Mouse (Mus musculus): ENCODE measurements around the gene Hs6st1.
A peak's percentile ranks its signal among the peaks of the same experiment; 100 is the strongest.

Hs6st1 gene

DNA sequence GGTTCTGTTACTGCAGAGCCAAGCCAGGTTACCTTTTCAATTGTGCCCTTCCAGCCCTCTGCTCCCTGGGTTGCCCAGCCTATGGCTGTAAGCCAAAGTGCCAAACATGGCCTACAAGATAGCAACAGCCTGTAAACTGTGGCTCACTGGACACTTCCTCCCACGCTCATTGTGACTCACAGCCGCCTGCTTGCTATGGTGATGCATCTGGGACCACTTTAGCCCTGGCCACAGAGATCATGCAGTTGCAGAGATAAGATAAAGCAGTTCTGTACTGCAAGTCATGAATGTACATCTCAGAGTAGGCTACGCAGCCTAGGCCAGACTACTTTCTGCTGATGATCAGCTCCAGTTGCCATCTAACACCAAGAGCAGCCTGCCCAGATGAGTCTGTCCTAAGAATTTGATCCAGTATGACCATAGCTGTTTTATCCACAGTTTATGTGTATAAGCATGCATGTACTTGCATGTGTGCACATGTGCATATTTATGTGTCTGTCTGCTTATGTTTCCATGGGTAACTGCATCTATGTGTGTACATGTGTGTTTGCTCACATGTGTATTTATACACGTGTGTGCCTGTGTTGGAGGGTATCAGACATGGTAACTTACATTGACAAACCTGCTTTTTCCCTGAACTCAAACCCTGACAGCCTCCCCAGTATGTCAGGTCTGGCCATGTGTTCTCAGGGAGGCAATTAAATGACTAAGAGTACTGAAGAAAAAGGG, 62.3 kb downstream of the Hs6st1 start:
- no peak for DNase-seq

DNA sequence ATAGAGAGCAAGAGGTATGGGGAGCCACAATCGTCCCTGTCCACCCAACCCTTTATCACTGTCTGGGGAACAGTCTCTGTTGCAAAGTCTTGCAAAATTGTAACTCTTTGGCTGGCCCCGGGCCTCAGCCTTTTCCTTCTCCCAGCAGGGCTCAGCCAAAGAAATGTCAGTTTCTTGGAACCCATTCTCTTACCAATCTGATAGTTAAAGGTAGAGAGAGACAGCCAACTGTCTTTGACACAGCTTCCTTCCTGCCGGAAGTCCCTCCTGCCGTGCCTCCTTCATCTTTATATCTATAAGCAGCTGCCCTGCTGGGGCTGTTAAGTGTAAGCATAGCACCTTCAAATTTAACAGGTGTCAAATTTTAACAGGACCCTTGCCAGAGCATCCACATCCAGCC, 63.0 kb downstream of the Hs6st1 start:
- DNase-seq, result no peak

DNA sequence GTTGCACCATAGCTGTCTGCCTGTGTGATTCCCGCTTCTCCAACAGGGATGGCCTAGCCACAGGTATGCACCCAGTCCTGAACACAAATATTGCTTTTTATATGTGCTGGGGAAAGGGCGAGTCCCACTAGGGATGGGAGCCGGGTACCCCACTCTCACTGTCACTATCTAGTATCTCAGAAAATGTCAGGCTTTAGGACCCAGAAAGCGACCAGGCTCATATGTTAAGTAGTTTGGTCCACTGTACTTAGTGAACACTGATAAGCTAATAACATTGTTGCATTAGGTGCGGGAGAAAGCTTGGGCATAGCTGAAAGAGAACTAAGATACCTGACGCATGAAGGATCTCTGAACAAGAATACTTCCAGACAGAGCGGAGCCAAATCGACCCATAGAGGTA, 63.6 kb downstream of the Hs6st1 start:
- DNase-seq, result no peak

- DNase-seq, result no peak
Measured at GRCm38 (mm10) chr1:36132211-36132610, 64.0 kb downstream of the Hs6st1 start.

DNA sequence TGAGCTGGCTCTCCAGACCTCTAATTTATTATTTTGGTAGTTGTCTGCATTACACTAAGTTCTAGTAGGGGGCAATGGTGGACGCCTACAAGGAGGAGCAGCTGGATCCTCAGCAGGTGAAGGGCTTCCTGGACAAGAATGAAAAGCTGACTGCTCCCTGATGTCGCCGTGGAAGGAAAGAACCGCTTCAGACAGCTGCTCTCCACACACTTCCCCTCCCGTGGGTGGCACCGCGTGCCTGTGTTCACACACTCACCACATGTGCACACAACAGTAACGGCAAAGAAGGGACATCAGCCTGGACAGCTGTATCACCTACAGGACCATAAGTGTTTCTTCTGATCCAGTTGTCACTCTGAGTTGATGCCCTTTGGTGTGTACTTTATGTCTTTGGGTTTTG, 64.8 kb downstream of the Hs6st1 start:
- DNase-seq, result no peak

GRCm38 (mm10) chr1:36133647-36134046, 65.4 kb downstream of the Hs6st1 start:
- no peak for DNase-seq

DNA sequence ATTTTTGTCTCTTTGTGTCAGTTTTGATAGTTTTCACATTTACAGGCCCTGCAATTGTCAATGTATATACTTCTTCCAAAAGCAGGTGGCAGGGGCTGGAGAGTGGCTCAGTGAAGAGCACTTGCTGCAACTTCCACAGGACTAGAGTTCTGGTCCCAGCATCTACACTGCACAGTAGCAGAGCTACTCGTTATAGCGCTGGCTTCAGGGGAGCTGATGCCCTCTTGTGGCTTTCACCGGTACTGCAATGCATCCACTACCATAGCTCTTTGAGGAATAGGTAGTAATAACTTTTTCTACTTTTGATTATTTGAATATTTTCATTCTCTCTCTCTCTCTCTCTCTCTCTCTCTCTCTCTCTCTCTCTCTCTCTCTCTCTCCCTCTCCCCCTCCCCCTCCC, 66.4 kb downstream of the Hs6st1 start:
- DNase-seq, result peak; percentile 72

- no peak for DNase-seq
Measured at GRCm38 (mm10) chr1:36140311-36140710, 72.1 kb downstream of the Hs6st1 start.

- DNase-seq, result peak; percentile 43
Measured at GRCm38 (mm10) chr1:36145050-36145449, 76.8 kb downstream of the Hs6st1 start.

- DNase-seq, result no peak
Measured at GRCm38 (mm10) chr1:36148809-36149208, 80.6 kb downstream of the Hs6st1 start.

DNA sequence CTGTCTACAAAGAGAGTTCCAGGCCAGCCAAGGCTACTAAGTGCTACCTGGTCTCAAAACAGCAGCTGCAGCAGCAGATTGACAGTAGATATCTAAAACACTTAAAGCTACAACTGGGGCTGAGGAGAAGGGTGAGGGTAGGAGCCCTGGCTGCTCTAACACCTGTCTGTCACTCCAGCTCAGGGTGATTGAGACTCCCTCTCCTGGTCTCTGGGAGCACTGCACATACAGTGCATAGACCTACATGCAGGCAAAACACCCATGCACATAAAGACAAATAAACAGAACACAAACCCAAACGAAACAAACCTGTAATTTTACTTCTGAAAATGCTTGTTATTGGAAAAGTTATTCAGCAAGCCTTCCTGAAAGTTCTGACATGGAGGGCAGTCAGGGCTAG, 81.2 kb downstream of the Hs6st1 start:
- peak; percentile 26 for DNase-seq

Data from cerebellum, adult 9-10 months (tissue).